Mouse (Mus musculus) liver, embryonic 14.5 days (tissue): ENCODE data around the gene Rad51c. TPM values are rescaled to one million over a fixed set of nuclear protein-coding genes. Genes with fewer than 3 reads are reported as not detected.
"Not testable (repeated sequence)": the region's sequence is repeated elsewhere in the genome, so short reads cannot be mapped to it uniquely, and the experiment has no call there.

Source experiments
- ATAC-seq: fragments of 200-750 bp; cut with Nextera tagmentation; 2 replicates; pipeline ENCODE4 v1.8.0; 2017; ENCODE audit warnings: moderate number of reproducible peaks, mild to moderate bottlenecking, moderate library complexity; ENCODE audit not compliant: insufficient read depth
- DNase-seq, 3 experiments: peaks; one replicate each; pipeline ENCODE4 v3.0.0-alpha.2; 2012 to 2013; ENCODE audit warnings: low read depth in 3 of 3, low spot score in 3 of 3
- H3K27ac ChIP-seq: fragments of 300-500 bp; sonication (generic); 2 replicates; pipeline ENCODE4 v1.5.1; 2014; ENCODE audit warnings: moderate library complexity, mild to moderate bottlenecking, control low read depth, inconsistent platforms
- H3K27me3 ChIP-seq: fragments of 300-500 bp; sonication (generic); 2 replicates; pipeline ENCODE4 v1.6.1; 2014; ENCODE audit warnings: mild to moderate bottlenecking, low read length, moderate library complexity; ENCODE audit not compliant: control insufficient read depth, insufficient read depth
- H3K36me3 ChIP-seq: fragments of 300-500 bp; sonication (generic); replicated peaks from 2 replicates; pipeline ENCODE4 v1.6.1; 2014; ENCODE audit warnings: low read depth; ENCODE audit not compliant: control insufficient read depth, insufficient read depth
- H3K4me1 ChIP-seq, 2 experiments: fragments of 200-500 bp in 1 of 2; fragments of 300-500 bp in 1 of 2; sonication (generic) in 1 of 2; replicated peaks; 2 replicates each; pipeline ENCODE4 v1.6.1; 2012 to 2014; ENCODE audit warnings: antibody characterized with exemption in 1 of 2, inconsistent platforms in 1 of 2, low read length in 1 of 2; ENCODE audit not compliant: control insufficient read depth in 2 of 2, insufficient read depth in 2 of 2
- H3K4me2 ChIP-seq: fragments of 300-500 bp; sonication (generic); 2 replicates; pipeline ENCODE4 v1.6.1; 2014; ENCODE audit warnings: low read depth, mild to moderate bottlenecking, control low read depth, moderate library complexity
- H3K4me3 ChIP-seq, 2 experiments: fragments of 200-500 bp in 1 of 2; fragments of 300-500 bp in 1 of 2; sonication (generic) in 1 of 2; 2 replicates each; pipeline ENCODE4 v1.5.1; 2012 to 2014; ENCODE audit warnings: low read depth in 2 of 2, low read length in 2 of 2, mild to moderate bottlenecking in 2 of 2, control low read depth in 1 of 2, inconsistent platforms in 1 of 2, moderate library complexity in 1 of 2; ENCODE audit not compliant: insufficient read depth in 1 of 2
- H3K9ac ChIP-seq: fragments of 300-500 bp; sonication (generic); replicated peaks from 2 replicates; pipeline ENCODE4 v1.6.1; 2014; ENCODE audit warnings: mild to moderate bottlenecking, control low read depth, moderate library complexity
- H3K9me3 ChIP-seq: fragments of 300-500 bp; sonication (generic); 2 replicates; pipeline ENCODE4 v1.6.1; 2016; ENCODE audit warnings: low read length, mixed read lengths; ENCODE audit not compliant: control insufficient read depth
- CTCF ChIP-seq: IDR thresholded peaks from 2 replicates; pipeline ENCODE4 v1.5.1; 2016; ENCODE audit warnings: antibody characterized with exemption, low read depth, control low read depth
- EP300 ChIP-seq: IDR thresholded peaks from 2 replicates; pipeline ENCODE4 v1.6.1; 2016; ENCODE audit warnings: antibody characterized with exemption, low read depth
- WGBS: fragments of 180-500 bp; shearing (Covaris S2); extraction: QIAGEN DNeasy Blood & Tissue Kit; methylation state at CpG from one replicate; pipeline ENCODE4 v1.1.7; 2014; ENCODE audit not compliant: insufficient replicate concordance; 5-methylcytosine and 5-hydroxymethylcytosine counted together
- polyA plus RNA-seq, 2 experiments: library from polyadenylated mRNA; depleted of rRNA in 1 of 2; stranded (reverse) in 1 of 2; unstranded in 1 of 2; fragments of >200 nt; fragmentation: Nextera tagmentation in 1 of 2; extraction: Ambion mirVana in 1 of 2; gene quantifications; 2 replicates each; pipeline versions ENCODE4 v1.2.1 to v1.2.3; 2012 to 2014

The Rad51c gene
- polyA plus RNA-seq, 2 experiments = 4.0 to 4.4 TPM

DNA sequence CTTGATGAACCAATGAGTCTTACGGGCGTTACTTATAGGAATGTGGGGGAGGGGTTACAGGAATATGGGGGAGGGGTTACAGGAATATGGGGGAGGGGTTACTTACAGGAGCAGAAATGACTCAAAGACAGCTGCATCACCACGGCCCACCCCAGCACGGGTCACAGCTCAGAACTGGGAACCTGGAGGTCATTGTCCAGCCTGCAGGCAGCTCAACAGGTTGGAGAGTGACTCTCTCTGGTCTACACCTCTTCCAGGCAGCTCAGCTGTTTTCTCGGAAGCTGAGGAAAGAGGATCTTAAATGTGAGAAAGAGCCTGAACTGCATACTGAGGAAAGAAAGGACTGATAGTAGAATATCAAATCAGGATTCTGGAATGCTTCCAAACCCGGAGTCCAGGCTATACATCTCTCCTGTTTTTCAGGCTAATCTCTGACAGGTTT is 17.0 kb upstream of the Rad51c start:
- DNase-seq = peak in 1 of 3 experiments; percentile 55
- TF ChIP-seq CTCF = no peak
- no peak for TF ChIP-seq EP300
- Histone ChIP-seq H3K36me3 (no peaks in the 10 kb centered on the region), H3K4me3 (peak overlapping the region; percentile 44 to 64; a peak in 3 of 4 replicates), H3K9me3 (no peaks in the 10 kb centered on the region), H3K27ac (peak overlapping the region; percentile 83), H3K4me1 (peaks cover 8 to 10% of the 10 kb centered on the region in 2 experiments; a peak in 2 of 4 replicates), H3K4me2 (peak overlapping the region; percentile 92), H3K27me3 (no peaks in the 10 kb centered on the region), H3K9ac (peak overlapping the region; percentile 87)
- ATAC-seq = no peak
- 11% methylated on average over 6 of the region's 6 CpGs for WGBS

DNA sequence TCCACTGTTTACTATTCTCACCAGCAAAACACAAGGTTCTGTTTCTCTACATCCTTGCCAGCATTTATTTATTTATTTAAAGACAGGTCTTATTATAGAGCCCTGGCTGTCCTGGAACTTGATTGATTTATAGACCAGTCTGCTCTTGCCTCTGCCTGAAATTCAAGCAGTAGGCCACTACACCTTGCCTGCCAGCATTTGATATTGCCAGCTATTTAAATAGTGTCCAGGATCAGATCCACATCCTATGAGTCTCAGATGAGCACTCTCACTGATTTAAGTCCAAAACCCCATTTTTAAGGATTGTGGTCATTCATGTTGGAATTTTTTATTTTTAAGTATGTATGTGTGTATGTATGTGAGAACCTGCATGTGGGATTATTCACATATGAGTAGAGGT is 16.1 kb upstream of the Rad51c start:
- no peak for ATAC-seq
- no peak for TF ChIP-seq CTCF
- no peak for TF ChIP-seq EP300
- no peak overlapping the region for H3K9ac ChIP-seq

DNA sequence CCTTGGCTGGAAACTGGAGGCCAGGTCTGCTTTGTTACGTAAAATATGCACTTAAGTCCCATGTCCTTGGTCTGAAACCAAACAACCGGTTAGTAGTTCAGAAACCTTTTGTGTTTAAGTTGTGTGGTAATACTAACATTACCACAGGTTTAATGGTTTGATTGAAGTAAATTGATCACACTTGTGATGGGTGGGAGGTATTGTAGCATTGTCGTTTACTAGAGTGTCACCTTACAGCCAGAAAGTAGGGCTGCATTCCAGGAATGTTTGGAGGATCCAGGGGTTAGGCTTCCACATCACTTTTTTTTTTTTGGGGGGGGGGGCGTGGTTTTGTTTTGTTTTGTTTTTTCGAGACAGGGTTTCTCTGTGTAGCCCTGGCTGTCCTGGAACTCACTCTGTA is 11.4 kb upstream of the Rad51c start:
- H3K36me3 ChIP-seq = no peaks in the 10 kb centered on the region
- ATAC-seq = no peak
- DNase-seq = no peak
- H3K4me3 ChIP-seq = no peak overlapping the region
- no peak for TF ChIP-seq CTCF
- no peak for TF ChIP-seq EP300
- H3K9me3 ChIP-seq = no peaks in the 10 kb centered on the region
- no peaks in the 10 kb centered on the region for H3K4me1 ChIP-seq
- 50% methylated on average over 5 of the region's 5 CpGs for WGBS
- H3K4me2 ChIP-seq = no peak overlapping the region
- H3K9ac ChIP-seq = no peak overlapping the region
- H3K27me3 ChIP-seq = no peaks in the 10 kb centered on the region
- no peak overlapping the region for H3K27ac ChIP-seq

More for the DNA sequence above, 16.1 kb upstream of the Rad51c start:
- no peak overlapping the region for H3K4me2 ChIP-seq
- no peaks in the 10 kb centered on the region for H3K27me3 ChIP-seq
- H3K27ac ChIP-seq = no peak overlapping the region
- H3K9me3 ChIP-seq = no peaks in the 10 kb centered on the region
- H3K4me1 ChIP-seq = peaks cover 8 to 10% of the 10 kb centered on the region in 2 experiments; a peak in 2 of 4 replicates
- H3K4me3 ChIP-seq = no peak overlapping the region
- no peak for DNase-seq
- H3K36me3 ChIP-seq = no peaks in the 10 kb centered on the region

DNA sequence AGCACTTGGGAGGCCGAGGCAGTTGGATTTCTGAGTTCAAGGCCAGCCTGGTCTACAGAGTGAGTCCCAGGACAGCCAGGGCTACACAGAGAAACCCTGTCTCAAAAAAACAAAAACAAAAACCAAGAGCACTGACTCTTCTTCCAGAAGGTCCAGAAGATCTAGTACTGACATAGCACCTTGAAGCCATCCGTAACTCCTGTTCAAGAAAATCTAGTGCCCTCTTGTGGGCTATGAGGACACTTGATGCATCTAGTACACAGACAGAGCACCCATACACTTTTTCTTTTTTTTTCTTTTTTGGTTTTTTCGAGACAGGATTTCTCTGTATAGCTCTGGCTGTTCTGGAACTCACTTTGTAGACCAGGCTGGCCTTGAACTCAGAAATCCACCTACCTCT is 8.7 kb upstream of the Rad51c start:
- peak; percentile 49 for TF ChIP-seq CTCF

DNA sequence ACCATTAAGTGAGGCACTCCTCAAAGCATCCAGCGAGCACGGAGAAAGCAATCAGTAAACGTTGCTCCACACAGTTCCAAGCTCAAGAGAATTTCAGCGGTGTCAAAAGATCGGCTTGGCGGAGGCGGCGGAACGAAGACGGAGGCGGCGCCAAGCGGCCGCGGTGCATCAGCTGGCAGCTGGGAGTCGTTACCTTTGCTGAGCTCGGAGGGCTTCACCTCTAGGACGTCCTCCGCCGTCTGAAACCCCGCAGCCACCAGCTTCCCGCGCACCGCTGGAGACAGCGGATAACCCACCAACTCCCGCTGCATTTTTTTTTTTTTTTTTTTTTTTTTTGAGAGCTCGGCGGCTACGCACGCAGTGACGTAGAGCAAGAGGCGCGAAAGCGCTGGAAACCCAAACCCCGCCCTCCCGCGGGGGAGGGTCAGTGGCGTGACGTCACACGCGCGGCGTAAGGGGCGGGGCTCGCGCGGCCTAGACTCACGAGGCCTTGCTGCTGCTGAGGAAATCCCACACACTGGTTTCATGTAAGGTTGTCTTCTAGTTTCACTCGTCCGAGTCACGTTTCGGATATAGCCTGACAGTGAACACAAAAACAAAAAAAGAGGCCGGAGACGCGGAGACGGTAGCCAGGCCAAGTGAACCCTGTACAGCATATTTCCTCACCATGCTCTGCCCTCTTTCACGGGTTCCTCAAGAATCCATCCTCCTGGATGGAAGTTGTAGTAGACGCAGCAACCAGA is 472 bp downstream of the Rad51c start:
- H3K27ac ChIP-seq = peak overlapping the region; percentile 93
- no peaks in the 10 kb centered on the region for H3K27me3 ChIP-seq
- no peaks in the 10 kb centered on the region for H3K9me3 ChIP-seq

More for the DNA sequence above, 8.7 kb upstream of the Rad51c start:
- not testable (repeated sequence) for H3K4me3 ChIP-seq, H3K9ac ChIP-seq, H3K4me1 ChIP-seq, H3K27ac ChIP-seq, DNase-seq, ATAC-seq, H3K4me2 ChIP-seq, H3K9me3 ChIP-seq, H3K36me3 ChIP-seq, H3K27me3 ChIP-seq
- 54% methylated on average over 3 of the region's 3 CpGs for WGBS

More for the DNA sequence above, 472 bp downstream of the Rad51c start:
- peak overlapping the region; percentile 66 to 70 for H3K4me3 ChIP-seq
- peak overlapping the region; percentile 95 for H3K4me2 ChIP-seq
- DNase-seq = peak; percentile 86 to 90 (median 87)
- 2% methylated on average over 57 of the region's 58 CpGs for WGBS
- TF ChIP-seq CTCF (peak; percentile 49), EP300 (no peak)
- H3K36me3 ChIP-seq = no peaks in the 10 kb centered on the region
- ATAC-seq = peak; percentile 90
- H3K9ac ChIP-seq = peak overlapping the region; percentile 88
- H3K4me1 ChIP-seq = peaks cover 7 to 9% of the 10 kb centered on the region in 2 experiments
